Mouse (Mus musculus) megakaryocyte progenitor cell, adult 5-6 weeks (primary cell): ENCODE data around the gene Rgs7bp. TPM values are rescaled to one million over a fixed set of nuclear protein-coding genes. Genes with fewer than 3 reads are reported as not detected.
A peak's percentile ranks its signal among the peaks of the same experiment; 100 is the strongest.

Experiments used
- ATAC-seq: replicated peaks from 2 replicates; pipeline ENCODE4 v1.8.0; 2016; ENCODE audit warnings: mild to moderate bottlenecking, moderate TSS enrichment, inconsistent platforms; ENCODE audit not compliant: poor library complexity
- total RNA-seq, 2 experiments: library from RNA; stranded (forward) in 1 of 2; stranded (reverse) in 1 of 2; fragments of 157-497, 149-512 nt in 1 of 2; fragments of 200-1000 nt in 1 of 2; gene quantifications; 2 replicates each; pipeline versions ENCODE4 v1.2.3 to v1.2.4; 2015 to 2017

The Rgs7bp gene
- total RNA-seq (2015) = 0.44 and 0.52 TPM in 2 replicates
- total RNA-seq (2017) = 0.37 and 0.51 TPM in 2 replicates

- ATAC-seq = peak; percentile 53
Measured at GRCm38 (mm10) chr13:105054181-105054940, at the start of gene Rgs7bp. Gene Rgs7bp, minus strand, starts transcription at chr13:105054930.

GRCm38 (mm10) chr13:105104385-105104784 is 49.7 kb upstream of the Rgs7bp start:
- no peak for ATAC-seq

GRCm38 (mm10) chr13:105100705-105101104 is 46.0 kb upstream of the Rgs7bp start:
- ATAC-seq = no peak

GRCm38 (mm10) chr13:105096316-105096715 is 41.6 kb upstream of the Rgs7bp start:
- ATAC-seq = no peak

GRCm38 (mm10) chr13:105089276-105089675 is 34.5 kb upstream of the Rgs7bp start:
- no peak for ATAC-seq

GRCm38 (mm10) chr13:105081862-105082261 is 27.1 kb upstream of the Rgs7bp start, which contains the start of gene 4933425L06Rik:
Gene 4933425L06Rik, plus strand, starts transcription at chr13:105082122.
- no peak for ATAC-seq

GRCm38 (mm10) chr13:105066890-105067845 is 12.4 kb upstream of the Rgs7bp start:
- peak; percentile 54 for ATAC-seq

- ATAC-seq = peak; percentile 76
Measured at GRCm38 (mm10) chr13:105066119-105066518, 11.4 kb upstream of the Rgs7bp start.

GRCm38 (mm10) chr13:105055374-105055773 is 644 bp upstream of the Rgs7bp start:
- peak; percentile 66 for ATAC-seq

- ATAC-seq = peak; percentile 2; the same call in 1 of the 2 replicates
Measured at GRCm38 (mm10) chr13:105054941-105055309, 195 bp upstream of the Rgs7bp start.

- no peak for ATAC-seq
Measured at GRCm38 (mm10) chr13:105053618-105054017, 1.1 kb downstream of the Rgs7bp start.

- no peak for ATAC-seq
Measured at GRCm38 (mm10) chr13:105051432-105051831, 3.3 kb downstream of the Rgs7bp start.

- peak; percentile 84 for ATAC-seq
Measured at GRCm38 (mm10) chr13:105048662-105049061, 6.1 kb downstream of the Rgs7bp start.

GRCm38 (mm10) chr13:105047377-105047776 is 7.4 kb downstream of the Rgs7bp start:
- ATAC-seq = peak; percentile 59

- ATAC-seq = no peak
Measured at GRCm38 (mm10) chr13:105043882-105044281, 10.8 kb downstream of the Rgs7bp start.

GRCm38 (mm10) chr13:105038334-105038733 is 16.4 kb downstream of the Rgs7bp start:
- no peak for ATAC-seq

- no peak for ATAC-seq
Measured at GRCm38 (mm10) chr13:105037816-105038215, 16.9 kb downstream of the Rgs7bp start.

GRCm38 (mm10) chr13:105031882-105032281 is 22.8 kb downstream of the Rgs7bp start:
- ATAC-seq = no peak

GRCm38 (mm10) chr13:105028276-105028675 is 26.5 kb downstream of the Rgs7bp start:
- no peak for ATAC-seq

- ATAC-seq = peak; percentile 23; the same call in 1 of the 2 replicates
Measured at GRCm38 (mm10) chr13:105016577-105016976, 38.2 kb downstream of the Rgs7bp start.

- ATAC-seq = no peak
Measured at GRCm38 (mm10) chr13:105015710-105016404, 38.9 kb downstream of the Rgs7bp start.
